Mouse (Mus musculus): Measurements from ENCODE around the gene Olfr907. TPM values are rescaled to one million over a fixed set of nuclear protein-coding genes. Genes with fewer than 3 reads are reported as not detected.

Gene Olfr907
- polyA plus RNA-seq, 1 experiment: not detected

DNA sequence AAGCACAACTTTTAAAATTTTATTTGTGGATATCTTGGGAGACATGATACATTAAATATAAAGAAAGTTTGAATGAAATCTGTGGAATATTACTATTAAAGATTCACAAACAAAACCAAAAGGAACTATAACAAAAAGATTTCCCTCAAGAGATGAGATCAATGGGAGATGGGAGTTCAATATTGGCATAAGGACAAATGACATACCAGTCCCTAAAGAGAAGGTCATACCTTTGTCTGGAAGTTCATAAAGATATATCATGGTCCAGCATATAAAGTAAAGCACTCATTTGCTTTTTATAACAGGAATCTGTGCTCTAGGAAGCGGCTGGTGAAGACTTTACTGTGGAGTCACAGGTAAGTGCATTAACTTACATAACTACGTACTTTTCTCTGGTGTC is 41.9 kb downstream of the Olfr907 start, which contains the start of gene Olfr910:
Olfr910 (plus strand) TSS at position 301 of the 400 bp plus-strand sequence.
- Histone ChIP-seq H3K4me1 (ENCODE audit: control insufficient read depth, insufficient read depth, insufficient read length) (no peaks in the 10 kb centered on the region), H3K4me3 (ENCODE audit: extremely low read depth, insufficient read depth, insufficient read length) (no peak within 1 kb of the TSS), H3K27ac (ENCODE audit: insufficient read depth, low read length) (no peak within 1 kb of the TSS), H3K27me3 (ENCODE audit: control insufficient read depth, insufficient read depth, low read length) (no peaks in the 10 kb centered on the region), H3K36me3 (ENCODE audit: control insufficient read depth, insufficient read depth, low read length) (no peaks in the 10 kb centered on the region)
- no peak for TF ChIP-seq CTCF (IDR thresholded peaks at IDR 0.05; ENCODE audit: extremely low read depth, insufficient read depth, insufficient read length, insufficient replicate concordance)
- TF ChIP-seq POLR2A (IDR thresholded peaks at IDR 0.05; ENCODE audit: low read depth, low read length): no peak
- WGBS: 86% methylated on average over 2 of the region's 2 CpGs
- DNase-seq (ENCODE audit: low read depth in 1 of 2, low spot score in 2 of 2): no peak

Other genes with a start within 250 kb of the Olfr907 start
- gene Olfr143, start 243.0 kb upstream of the Olfr907 start, polyA plus RNA-seq (2012; rRNA removed): not detected in 2 replicates
- gene Olfr895, start 227.9 kb upstream of the Olfr907 start, polyA plus RNA-seq (2012; rRNA removed): not detected in 2 replicates
- not detected in 2 replicates for gene Olfr896-ps1, start 204.7 kb upstream of the Olfr907 start, polyA plus RNA-seq (2012; rRNA removed)
- gene Olfr25, start 166.7 kb upstream of the Olfr907 start, polyA plus RNA-seq (2012; rRNA removed): not detected in 2 replicates
- not detected in 2 replicates for gene Olfr898, start 147.4 kb upstream of the Olfr907 start, polyA plus RNA-seq (2012; rRNA removed)
- gene Olfr250, start 128.9 kb upstream of the Olfr907 start, polyA plus RNA-seq (2012; rRNA removed): not detected in 2 replicates
- gene Olfr251, start 118.7 kb upstream of the Olfr907 start, polyA plus RNA-seq (2012; rRNA removed): not detected in 2 replicates
- not detected in 2 replicates for gene Olfr147, start 94.1 kb upstream of the Olfr907 start, polyA plus RNA-seq (2012; rRNA removed)
- gene Olfr901, start 66.3 kb upstream of the Olfr907 start, polyA plus RNA-seq (2012; rRNA removed): not detected in 2 replicates
- not detected in 2 replicates for gene Olfr902, start 48.1 kb upstream of the Olfr907 start, polyA plus RNA-seq (2012; rRNA removed)
- not detected in 2 replicates for gene Olfr904, start 32.7 kb upstream of the Olfr907 start, polyA plus RNA-seq (2012; rRNA removed)
- not detected in 2 replicates for gene Olfr905, start 24.7 kb upstream of the Olfr907 start, polyA plus RNA-seq (2012; rRNA removed)
- not detected in 2 replicates for gene Olfr906, start 8.7 kb upstream of the Olfr907 start, polyA plus RNA-seq (2012; rRNA removed)
- not detected in 2 replicates for gene Olfr911-ps1, start 25.8 kb downstream of the Olfr907 start, polyA plus RNA-seq (2012; rRNA removed)
- not detected in 2 replicates for gene Olfr910, start 42.0 kb downstream of the Olfr907 start, polyA plus RNA-seq (2012; rRNA removed)
- not detected in 2 replicates for gene Olfr912, start 84.4 kb downstream of the Olfr907 start, polyA plus RNA-seq (2012; rRNA removed)
- gene Olfr913, start 97.0 kb downstream of the Olfr907 start, polyA plus RNA-seq (2012; rRNA removed): not detected in 2 replicates
- not detected in 2 replicates for gene Olfr914, start 109.3 kb downstream of the Olfr907 start, polyA plus RNA-seq (2012; rRNA removed)
- gene Olfr916, start 164.1 kb downstream of the Olfr907 start, polyA plus RNA-seq (2012; rRNA removed): not detected in 2 replicates
- gene Olfr917, start 170.0 kb downstream of the Olfr907 start, polyA plus RNA-seq (2012; rRNA removed): not detected in 2 replicates
- gene Olfr918, start 178.8 kb downstream of the Olfr907 start, polyA plus RNA-seq (2012; rRNA removed): not detected in 2 replicates
- gene Olfr919, start 207.9 kb downstream of the Olfr907 start, polyA plus RNA-seq (2012; rRNA removed): not detected in 2 replicates
- 5.1 and 5.5 TPM in 2 replicates for gene Vwa5a, start 222.5 kb downstream of the Olfr907 start, polyA plus RNA-seq (2012; rRNA removed)

Measured in spleen, adult 2 months (tissue).